Mouse (Mus musculus) intestine, embryonic 16.5 days (tissue): ENCODE measurements around the gene Satb2. TPM values are rescaled to one million over a fixed set of nuclear protein-coding genes. Genes with fewer than 3 reads are reported as not detected.

Source experiments
- ATAC-seq: fragments of 200-750 bp; cut with Nextera tagmentation; 2 replicates; pipeline ENCODE4 v1.8.0; 2017; ENCODE audit warnings: moderate TSS enrichment, moderate library complexity
- H3K27ac ChIP-seq: fragments of 300-500 bp; sonication (generic); 2 replicates; pipeline ENCODE4 v1.5.1; 2014; ENCODE audit warnings: mild to moderate bottlenecking, low read length
- H3K27me3 ChIP-seq: fragments of 300-500 bp; sonication (generic); replicated peaks from 2 replicates; pipeline ENCODE4 v1.6.1; 2014; ENCODE audit warnings: low read length, control low read depth, mixed read lengths; ENCODE audit not compliant: control insufficient read depth, insufficient read depth
- H3K36me3 ChIP-seq: fragments of 300-500 bp; sonication (generic); 2 replicates; pipeline ENCODE4 v1.6.1; 2014; ENCODE audit warnings: low read length, control low read depth; ENCODE audit not compliant: control insufficient read depth, insufficient read depth
- H3K4me1 ChIP-seq: fragments of 300-500 bp; sonication (generic); 2 replicates; pipeline ENCODE4 v1.6.1; 2014; ENCODE audit warnings: low read length, control low read depth, mixed read lengths; ENCODE audit not compliant: control insufficient read depth, insufficient read depth
- H3K4me2 ChIP-seq: fragments of 300-500 bp; sonication (generic); 2 replicates; pipeline ENCODE4 v1.6.1; 2014; ENCODE audit warnings: low read depth, low read length, control low read depth
- H3K4me3 ChIP-seq: fragments of 300-500 bp; sonication (generic); 2 replicates; pipeline ENCODE4 v1.5.1; 2014; ENCODE audit warnings: mild to moderate bottlenecking, low read length
- H3K9ac ChIP-seq: fragments of 300-500 bp; sonication (generic); 2 replicates; pipeline ENCODE4 v1.6.1; 2014; ENCODE audit warnings: low read depth, low read length
- H3K9me3 ChIP-seq: fragments of 300-500 bp; sonication (generic); 2 replicates; pipeline ENCODE4 v1.6.1; 2016; ENCODE audit warnings: low read length, control low read depth; ENCODE audit not compliant: control insufficient read depth
- WGBS: fragments of 180-500 bp; shearing (Covaris S2); extraction: QIAGEN DNeasy Blood & Tissue Kit; methylation state at CpG from one replicate; pipeline ENCODE4 v1.1.7; 2014; 5-methylcytosine and 5-hydroxymethylcytosine counted together
- polyA plus RNA-seq: library from polyadenylated mRNA; unstranded; fragments of >200 nt; fragmentation: Nextera tagmentation; extraction: Ambion mirVana; gene quantifications from 2 replicates; pipeline ENCODE4 v1.2.1, GENCODE M21; 2015

Gene Satb2
- polyA plus RNA-seq, 1 experiment from 2014 or later, result 2.1 TPM

DNA sequence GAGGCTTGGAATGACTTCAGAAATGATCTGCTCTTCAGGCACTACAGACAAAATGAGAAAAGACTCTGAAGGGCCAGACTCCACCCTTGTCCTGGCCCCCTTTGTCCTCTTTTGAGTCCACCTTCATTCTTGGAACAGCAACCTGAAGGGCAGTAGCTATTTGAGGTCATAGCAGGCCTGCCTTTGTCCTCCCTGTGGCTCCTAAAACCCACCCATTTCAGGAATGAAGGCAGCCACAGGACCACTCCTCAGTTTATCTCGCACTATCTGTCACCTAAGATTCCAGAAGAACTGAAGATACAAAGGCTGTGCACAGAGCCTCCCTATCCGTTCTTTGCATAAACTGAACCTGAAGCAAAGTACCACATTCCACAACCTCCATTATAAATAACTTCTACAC lies 24.9 kb downstream of the Satb2 start:
- no peak overlapping the region for H3K4me3 ChIP-seq
- ATAC-seq, result no peak
- H3K9me3 ChIP-seq, result no peaks in the 10 kb centered on the region
- H3K27ac ChIP-seq, result no peak overlapping the region
- no peak overlapping the region for H3K9ac ChIP-seq
- H3K36me3 ChIP-seq, result no peaks in the 10 kb centered on the region
- H3K4me1 ChIP-seq, result no peaks in the 10 kb centered on the region
- no peak overlapping the region for H3K4me2 ChIP-seq
- no peaks in the 10 kb centered on the region for H3K27me3 ChIP-seq
- WGBS, result 72% methylated on average over 2 of the region's 2 CpGs

DNA sequence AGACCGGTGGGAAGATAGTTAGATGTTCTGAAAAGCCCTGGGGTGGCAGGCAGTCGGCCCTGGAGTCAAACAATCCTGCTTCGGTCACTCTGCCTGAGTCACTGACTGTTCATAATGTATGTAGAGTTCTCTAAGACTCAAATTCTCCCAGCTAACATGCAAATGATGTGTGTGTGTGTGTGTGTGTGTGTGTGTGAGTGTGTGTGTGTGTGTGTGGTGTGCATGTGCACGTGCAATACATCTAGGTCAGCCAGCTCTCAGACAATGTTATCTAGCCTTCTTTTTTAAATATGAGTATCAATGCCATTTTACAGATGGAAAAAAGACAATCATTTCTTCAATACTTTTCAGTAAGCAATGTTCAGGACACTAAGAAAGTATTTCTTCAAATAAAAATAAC lies 26.5 kb downstream of the Satb2 start:
- ATAC-seq, result no peak
- no peaks in the 10 kb centered on the region for H3K9me3 ChIP-seq
- peak overlapping the region; percentile 46; the same call in 1 of the 2 replicates for H3K27ac ChIP-seq
- H3K27me3 ChIP-seq, result no peaks in the 10 kb centered on the region
- no peaks in the 10 kb centered on the region for H3K4me1 ChIP-seq
- no peaks in the 10 kb centered on the region for H3K36me3 ChIP-seq
- WGBS, result 67% methylated on average over 4 of the region's 4 CpGs
- H3K4me2 ChIP-seq, result peak overlapping the region; percentile 32
- H3K9ac ChIP-seq, result no peak overlapping the region
- H3K4me3 ChIP-seq, result no peak overlapping the region

- Histone ChIP-seq H3K4me3 (no peak overlapping the region), H3K27me3 (no peaks in the 10 kb centered on the region), H3K9ac (no peak overlapping the region), H3K4me2 (peak overlapping the region; percentile 32), H3K36me3 (no peaks in the 10 kb centered on the region), H3K9me3 (no peaks in the 10 kb centered on the region), H3K27ac (peak overlapping the region; percentile 46; the same call in 1 of the 2 replicates), H3K4me1 (no peaks in the 10 kb centered on the region)
- 35% methylated on average over 6 of the region's 6 CpGs for WGBS
- ATAC-seq, result peak; percentile 86
Measured at GRCm38 (mm10) chr1:56951525-56951924, 26.9 kb downstream of the Satb2 start.

GRCm38 (mm10) chr1:56939432-56939831 lies 39.0 kb downstream of the Satb2 start:
- H3K27ac ChIP-seq, result no peak overlapping the region
- H3K27me3 ChIP-seq, result no peaks in the 10 kb centered on the region
- H3K4me2 ChIP-seq, result no peak overlapping the region
- ATAC-seq, result no peak
- no peak overlapping the region for H3K4me3 ChIP-seq
- no peak overlapping the region for H3K9ac ChIP-seq
- WGBS, result 91% methylated on average over 4 of the region's 4 CpGs
- H3K4me1 ChIP-seq, result no peaks in the 10 kb centered on the region
- no peaks in the 10 kb centered on the region for H3K36me3 ChIP-seq
- H3K9me3 ChIP-seq, result no peaks in the 10 kb centered on the region

DNA sequence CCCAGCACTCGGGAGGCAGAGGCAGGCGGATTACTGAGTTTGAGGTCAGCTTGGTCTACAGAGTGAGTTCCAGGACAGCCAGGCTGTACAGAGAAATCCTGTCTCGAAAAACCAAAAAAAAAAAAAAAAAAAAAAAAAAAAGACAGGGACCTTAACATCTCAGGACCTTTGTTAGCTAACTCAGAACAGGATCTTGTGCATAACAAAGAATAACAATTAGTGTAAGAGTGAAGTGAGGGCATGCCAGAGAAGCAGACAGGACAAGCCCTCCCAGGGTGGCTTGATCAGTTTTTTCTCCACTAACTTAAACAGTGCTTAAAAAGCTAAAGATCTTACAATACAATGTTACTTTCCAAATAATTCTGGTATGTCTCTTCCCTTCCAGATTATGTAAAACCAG lies 40.0 kb downstream of the Satb2 start:
- WGBS, result 80% methylated on average over 3 of the region's 3 CpGs
- Histone ChIP-seq H3K4me1 (no peaks in the 10 kb centered on the region), H3K27ac (no peak overlapping the region)

GRCm38 (mm10) chr1:56936554-56936953 lies 41.9 kb downstream of the Satb2 start:
- Histone ChIP-seq H3K36me3 (no peaks in the 10 kb centered on the region), H3K4me3 (no peak overlapping the region), H3K4me1 (no peaks in the 10 kb centered on the region), H3K27me3 (no peaks in the 10 kb centered on the region), H3K27ac (no peak overlapping the region), H3K9ac (no peak overlapping the region), H3K4me2 (no peak overlapping the region), H3K9me3 (no peaks in the 10 kb centered on the region)
- WGBS, result 82% methylated on average over 3 of the region's 3 CpGs
- ATAC-seq, result no peak

More for the DNA sequence above, 40.0 kb downstream of the Satb2 start:
- H3K4me3 ChIP-seq, result no peak overlapping the region
- H3K9ac ChIP-seq, result no peak overlapping the region
- H3K27me3 ChIP-seq, result no peaks in the 10 kb centered on the region
- H3K4me2 ChIP-seq, result no peak overlapping the region
- H3K9me3 ChIP-seq, result no peaks in the 10 kb centered on the region
- ATAC-seq, result no peak
- H3K36me3 ChIP-seq, result no peaks in the 10 kb centered on the region

- ATAC-seq, result no peak
- Histone ChIP-seq H3K4me3 (no peak overlapping the region), H3K4me2 (no peak overlapping the region), H3K9ac (no peak overlapping the region), H3K27ac (no peak overlapping the region), H3K4me1 (no peaks in the 10 kb centered on the region), H3K9me3 (no peaks in the 10 kb centered on the region), H3K36me3 (no peaks in the 10 kb centered on the region), H3K27me3 (no peaks in the 10 kb centered on the region)
- WGBS, result 49% methylated on average over 9 of the region's 9 CpGs
Measured at GRCm38 (mm10) chr1:56933821-56934220, 44.6 kb downstream of the Satb2 start.

DNA sequence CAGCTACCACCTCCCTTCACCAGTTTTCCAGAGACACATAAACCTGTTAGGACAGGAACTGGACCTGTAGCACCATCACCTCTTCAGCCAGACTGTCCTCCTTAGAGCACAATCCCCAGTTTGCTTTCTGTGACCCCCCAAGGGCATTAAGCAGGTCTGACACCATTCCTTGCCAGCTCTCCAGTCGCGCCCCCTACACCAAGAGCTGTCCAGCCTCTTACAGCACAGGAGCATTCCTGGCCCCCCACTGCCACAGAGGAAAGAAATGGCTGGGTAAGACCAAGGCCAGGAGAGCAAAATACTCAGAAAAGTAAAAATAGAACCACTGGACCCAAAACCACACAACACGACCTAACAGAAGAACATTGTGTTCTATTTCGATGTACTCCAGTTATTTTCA lies 48.4 kb downstream of the Satb2 start:
- H3K4me3 ChIP-seq, result no peak overlapping the region
- no peak for ATAC-seq
- 87% methylated on average over 4 of the region's 4 CpGs for WGBS

DNA sequence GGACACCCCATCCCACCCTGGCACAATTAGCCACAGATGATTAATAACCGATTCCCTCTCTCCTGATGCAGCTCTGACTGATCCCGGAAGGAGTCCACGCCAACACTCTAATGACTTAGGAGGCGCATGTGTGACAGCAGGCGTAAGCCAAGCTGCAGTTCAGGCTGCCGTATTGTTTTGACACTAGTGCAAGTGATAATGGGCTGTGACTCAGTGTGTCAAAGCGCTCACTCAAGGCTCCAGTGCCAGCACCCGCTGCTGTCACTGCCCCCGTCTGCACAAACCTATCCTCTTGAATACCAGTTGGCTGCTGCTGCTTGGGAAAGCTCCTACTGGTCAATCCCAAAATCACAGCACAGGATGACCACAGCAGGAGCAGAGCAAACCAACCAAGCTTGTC lies 49.7 kb downstream of the Satb2 start:
- Histone ChIP-seq H3K9me3 (no peaks in the 10 kb centered on the region), H3K4me1 (0 out of 2 replicates have a peak, but pooled peaks cover 3% of the 10 kb centered on the region), H3K4me2 (no peak overlapping the region), H3K9ac (no peak overlapping the region), H3K27me3 (no peaks in the 10 kb centered on the region), H3K36me3 (no peaks in the 10 kb centered on the region), H3K4me3 (no peak overlapping the region), H3K27ac (no peak overlapping the region)
- 72% methylated on average over 9 of the region's 9 CpGs for WGBS
- no peak for ATAC-seq

More for the DNA sequence above, 48.4 kb downstream of the Satb2 start:
- no peak overlapping the region for H3K4me2 ChIP-seq
- no peaks in the 10 kb centered on the region for H3K36me3 ChIP-seq
- no peak overlapping the region for H3K27ac ChIP-seq
- no peaks in the 10 kb centered on the region for H3K9me3 ChIP-seq
- H3K9ac ChIP-seq, result no peak overlapping the region
- no peaks in the 10 kb centered on the region for H3K27me3 ChIP-seq
- H3K4me1 ChIP-seq, result 0 out of 2 replicates have a peak, but pooled peaks cover 3% of the 10 kb centered on the region

DNA sequence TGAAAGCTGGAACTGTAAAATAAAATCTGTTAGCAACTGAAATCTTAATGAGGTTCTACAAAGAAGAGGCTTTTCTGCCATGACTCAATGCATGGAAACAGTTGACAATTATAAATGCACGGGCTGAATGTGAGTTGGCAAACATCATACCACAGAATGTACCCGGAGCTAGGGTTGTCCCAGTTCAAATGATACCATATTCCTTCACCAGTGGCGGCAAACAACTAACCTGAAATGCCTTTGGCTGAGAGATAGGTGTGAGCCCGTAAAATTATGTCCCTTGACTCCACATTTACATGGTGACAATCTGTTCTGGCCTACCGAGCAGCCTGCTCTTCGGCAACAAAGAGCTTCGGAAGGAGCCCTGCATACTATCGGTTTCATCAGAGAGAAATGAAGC lies 58.0 kb downstream of the Satb2 start:
- no peak overlapping the region for H3K4me2 ChIP-seq
- no peaks in the 10 kb centered on the region for H3K9me3 ChIP-seq
- H3K9ac ChIP-seq, result no peak overlapping the region
- no peak overlapping the region for H3K27ac ChIP-seq
- H3K36me3 ChIP-seq, result no peaks in the 10 kb centered on the region
- H3K4me1 ChIP-seq, result no peaks in the 10 kb centered on the region
- WGBS, result 85% methylated on average over 8 of the region's 8 CpGs
- H3K27me3 ChIP-seq, result no peaks in the 10 kb centered on the region
- no peak overlapping the region for H3K4me3 ChIP-seq
- no peak for ATAC-seq
